Mouse (Mus musculus): ENCODE results near the gene Hhat.

Gene Hhat

DNA sequence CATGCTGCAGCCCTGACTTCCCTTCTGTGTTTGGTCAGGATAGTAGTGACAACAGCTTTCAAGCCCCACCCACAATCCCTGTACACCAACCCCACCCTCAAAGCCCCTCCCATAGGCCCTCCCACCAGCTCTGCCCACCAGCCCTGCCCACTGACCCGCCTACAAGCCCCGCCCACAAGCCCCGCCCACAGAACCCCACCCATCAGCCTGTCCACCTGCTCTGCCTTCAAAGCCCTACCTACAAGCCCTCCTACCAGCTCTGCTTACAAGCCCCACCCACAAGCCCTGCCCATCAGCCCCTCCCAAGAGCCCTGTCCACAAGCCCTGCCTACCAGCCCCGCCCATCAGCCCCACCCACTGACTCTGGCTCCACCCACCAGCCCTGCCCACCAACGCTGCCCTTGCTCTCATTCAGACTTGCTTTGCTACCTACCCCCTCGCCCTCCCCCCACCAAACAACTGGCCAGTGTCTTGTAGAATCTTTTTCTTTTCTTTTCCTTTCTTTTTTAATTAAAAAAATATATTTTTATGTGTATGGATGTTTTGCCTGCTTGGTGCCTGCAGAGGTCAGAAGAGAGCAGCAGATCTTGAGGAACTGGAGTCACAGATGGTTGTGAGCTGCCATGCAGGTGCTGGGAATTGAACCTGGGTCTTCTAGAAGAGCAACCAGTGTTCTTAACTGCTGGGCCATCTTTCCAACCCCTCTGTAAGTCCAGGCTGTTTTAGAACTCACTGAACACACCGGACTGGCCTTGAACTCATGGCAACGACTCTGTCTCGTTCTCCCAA, 24.1 kb upstream of the Hhat start:
- Histone ChIP-seq H3K36me3 (ENCODE audit: control insufficient read depth, insufficient read depth, low read length, poor library complexity, severe bottlenecking) (no peaks in the 10 kb centered on the region), H3K27me3 (ENCODE audit: control insufficient read depth, insufficient read depth, low read length, poor library complexity, severe bottlenecking) (no peaks in the 10 kb centered on the region)
- DNase-seq (ENCODE audit: low read depth, low spot score): peak; percentile 8

DNA sequence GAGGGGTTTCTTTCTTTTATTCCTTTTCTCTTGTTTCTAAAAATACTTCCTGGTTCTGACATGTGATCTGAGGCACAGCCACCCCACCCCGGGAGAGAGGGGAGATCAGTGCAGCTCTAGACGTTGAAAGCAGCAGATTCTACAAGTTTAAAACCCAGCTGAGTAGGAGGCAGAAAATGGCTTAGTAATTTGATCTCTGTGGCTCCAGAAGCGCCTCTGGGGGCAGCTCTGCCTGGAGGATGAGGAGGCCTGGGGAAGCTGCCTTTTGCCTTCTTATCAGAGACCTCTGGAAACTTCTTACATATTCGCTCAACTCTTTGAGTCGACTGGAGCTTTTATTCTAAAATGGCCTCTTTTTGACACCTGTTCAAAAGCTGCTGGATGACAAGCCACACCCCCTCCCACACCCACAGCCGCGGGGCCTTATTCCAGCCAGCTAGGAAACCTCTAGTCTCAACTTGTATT, 20.9 kb upstream of the Hhat start:
- Histone ChIP-seq H3K27me3 (ENCODE audit: control insufficient read depth, insufficient read depth, low read length, poor library complexity, severe bottlenecking) (no peaks in the 10 kb centered on the region), H3K36me3 (ENCODE audit: control insufficient read depth, insufficient read depth, low read length, poor library complexity, severe bottlenecking) (no peaks in the 10 kb centered on the region)
- DNase-seq (ENCODE audit: low read depth, low spot score): no peak

DNA sequence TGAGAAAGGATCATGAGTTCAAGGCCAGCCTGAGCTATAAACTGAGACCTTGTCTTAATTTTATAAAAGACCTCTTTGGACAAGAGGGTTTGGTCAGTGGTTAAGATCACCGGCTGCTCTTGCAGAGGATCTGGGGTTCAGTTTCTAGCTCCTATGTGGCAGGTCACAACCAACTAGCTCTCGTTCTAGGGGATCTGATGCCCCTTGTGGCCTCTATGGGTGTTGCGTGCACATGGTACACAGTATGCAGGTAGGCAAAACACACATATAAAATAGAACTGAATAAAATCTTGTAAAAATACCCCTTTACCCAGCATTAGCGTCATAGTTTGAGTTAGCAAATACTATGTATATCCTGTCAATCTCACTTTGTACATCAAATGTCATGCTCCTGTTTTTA, 19.4 kb upstream of the Hhat start:
- peak; percentile 57 for DNase-seq (ENCODE audit: low read depth, low spot score)
- Histone ChIP-seq H3K27me3 (ENCODE audit: control insufficient read depth, insufficient read depth, low read length, poor library complexity, severe bottlenecking) (no peaks in the 10 kb centered on the region), H3K36me3 (ENCODE audit: control insufficient read depth, insufficient read depth, low read length, poor library complexity, severe bottlenecking) (no peaks in the 10 kb centered on the region)

DNA sequence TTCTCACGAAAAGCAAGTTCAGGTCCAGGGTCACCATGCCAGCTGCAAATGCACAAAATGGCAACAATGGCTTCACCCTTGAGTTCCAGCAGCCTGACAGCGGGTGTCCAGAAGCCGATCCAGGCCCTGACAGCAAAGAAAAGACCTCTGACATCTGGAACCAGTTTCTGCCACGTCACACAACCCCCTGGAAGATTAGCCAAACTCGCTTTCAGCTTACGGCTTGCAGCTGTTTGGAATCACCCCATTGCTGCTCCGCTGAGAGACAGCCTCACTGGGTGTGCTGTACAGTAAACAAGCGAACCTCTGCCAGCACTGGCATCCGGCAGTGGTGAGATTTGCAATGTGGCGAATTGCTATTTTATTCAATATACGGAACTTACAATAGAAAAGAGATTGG, 18.8 kb upstream of the Hhat start:
- no peak for DNase-seq (ENCODE audit: low read depth, low spot score)
- H3K27me3 ChIP-seq (ENCODE audit: control insufficient read depth, insufficient read depth, low read length, poor library complexity, severe bottlenecking): no peaks in the 10 kb centered on the region
- no peaks in the 10 kb centered on the region for H3K36me3 ChIP-seq (ENCODE audit: control insufficient read depth, insufficient read depth, low read length, poor library complexity, severe bottlenecking)

DNA sequence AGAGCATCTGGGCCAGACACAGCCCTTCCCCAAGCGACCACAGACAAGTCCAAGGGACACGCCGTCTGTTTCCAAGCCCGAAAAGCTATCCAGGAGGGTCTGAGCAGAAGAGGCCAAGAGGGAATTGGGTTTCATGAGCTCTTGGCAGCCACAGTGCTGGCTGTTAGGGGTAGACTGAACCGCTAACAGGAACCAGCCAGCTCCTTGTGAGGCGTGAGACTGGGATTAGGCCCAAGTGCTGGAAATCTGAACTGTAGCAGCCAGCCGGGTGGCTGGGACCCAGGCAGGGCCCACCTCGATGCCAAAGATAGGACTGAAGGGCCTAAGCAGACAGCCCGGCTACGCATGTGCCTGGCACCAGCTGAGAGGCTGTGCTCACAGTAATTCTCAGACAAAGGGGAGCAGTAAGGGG, 18.1 kb upstream of the Hhat start:
- no peak for DNase-seq (ENCODE audit: low read depth, low spot score)
- H3K36me3 ChIP-seq (ENCODE audit: control insufficient read depth, insufficient read depth, low read length, poor library complexity, severe bottlenecking): no peaks in the 10 kb centered on the region

DNA sequence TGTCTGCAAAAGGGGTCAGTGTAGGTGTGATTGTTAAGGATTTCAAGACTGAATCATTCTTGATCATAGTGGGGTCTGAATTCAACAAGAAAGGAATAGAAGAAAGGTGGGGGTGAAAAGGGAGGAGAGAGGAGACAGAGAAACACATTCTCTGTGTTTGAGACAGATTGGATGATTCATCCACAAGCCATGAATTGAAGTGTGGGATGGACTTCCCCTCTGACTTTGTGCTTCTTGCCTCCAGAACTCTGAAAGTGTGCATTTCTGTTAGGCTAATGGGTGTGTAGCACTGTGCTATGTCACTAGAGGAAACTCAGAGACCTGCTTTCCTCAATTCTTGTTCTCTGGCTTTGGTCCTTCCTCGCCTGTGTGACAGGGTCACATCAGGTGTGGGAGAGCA, 15.2 kb upstream of the Hhat start:
- DNase-seq (ENCODE audit: low read depth, low spot score): no peak
- Histone ChIP-seq H3K36me3 (ENCODE audit: control insufficient read depth, insufficient read depth, low read length, poor library complexity, severe bottlenecking) (no peaks in the 10 kb centered on the region), H3K27me3 (ENCODE audit: control insufficient read depth, insufficient read depth, low read length, poor library complexity, severe bottlenecking) (no peaks in the 10 kb centered on the region)

More for the DNA sequence above, 18.1 kb upstream of the Hhat start:
- no peaks in the 10 kb centered on the region for H3K27me3 ChIP-seq (ENCODE audit: control insufficient read depth, insufficient read depth, low read length, poor library complexity, severe bottlenecking)

DNA sequence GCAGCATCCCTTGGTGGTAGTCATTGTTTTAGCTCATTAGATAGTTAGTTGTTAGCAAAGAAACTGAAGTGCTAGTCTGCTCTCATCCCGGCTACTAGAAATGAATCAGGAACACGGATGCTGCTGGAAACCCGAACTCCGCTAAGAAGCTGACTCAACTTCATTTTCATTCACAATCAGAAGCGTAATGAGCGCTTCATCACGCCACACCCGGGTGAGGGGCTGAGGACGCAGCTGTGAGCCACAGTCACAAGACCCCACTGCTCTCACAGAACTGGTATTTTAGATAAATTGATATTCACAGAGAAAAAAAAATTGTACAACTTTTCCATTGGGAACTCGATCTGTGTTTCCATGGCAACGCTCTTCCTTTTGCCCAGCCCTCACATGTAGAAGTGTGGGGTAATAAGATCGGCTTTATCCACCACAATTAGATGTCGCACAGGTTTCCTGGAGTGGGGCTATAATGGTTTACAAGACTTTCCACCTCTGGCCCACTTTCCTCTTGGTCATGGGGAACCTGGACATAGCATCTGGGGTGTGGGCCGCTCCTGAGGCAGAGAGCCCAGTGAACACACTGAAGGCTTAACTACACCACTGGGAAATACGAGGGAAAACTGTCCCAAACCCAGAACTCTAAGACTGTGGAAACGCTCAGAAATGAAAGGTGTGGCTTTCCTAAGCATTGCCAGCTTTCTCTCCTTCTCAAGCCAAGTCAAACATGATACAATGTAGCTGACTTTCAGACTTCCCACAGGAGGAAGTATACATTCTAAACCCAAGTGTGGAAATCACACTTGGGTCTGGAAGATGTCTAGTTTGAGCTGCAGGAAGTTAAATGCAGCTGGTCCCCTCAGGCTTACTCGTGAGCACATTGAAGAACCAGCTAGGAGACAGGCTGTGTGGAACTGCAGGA, 14.3 kb upstream of the Hhat start:
- Histone ChIP-seq H3K36me3 (ENCODE audit: control insufficient read depth, insufficient read depth, low read length, poor library complexity, severe bottlenecking) (no peaks in the 10 kb centered on the region), H3K27me3 (ENCODE audit: control insufficient read depth, insufficient read depth, low read length, poor library complexity, severe bottlenecking) (no peaks in the 10 kb centered on the region)
- no peak for DNase-seq (ENCODE audit: low read depth, low spot score)

DNA sequence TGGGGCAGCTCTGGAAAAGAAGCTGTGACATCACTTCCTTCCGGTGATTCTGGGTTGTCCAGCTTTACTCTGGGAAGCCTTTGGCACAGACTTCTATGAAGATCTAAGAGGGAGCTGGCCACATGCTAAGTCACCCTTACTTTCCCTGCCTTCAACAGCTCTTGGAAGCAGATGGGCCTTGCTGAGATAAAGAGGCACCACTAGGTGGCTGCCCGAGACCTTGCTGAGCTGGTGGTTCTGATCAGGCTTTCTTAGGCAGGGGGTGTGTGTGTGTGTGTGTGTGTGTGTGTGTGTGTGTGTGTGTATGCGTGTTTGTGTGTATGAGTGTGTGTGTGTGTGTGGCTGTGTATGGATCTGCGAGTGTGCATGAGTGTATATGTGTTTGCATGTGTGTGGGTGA, 13.4 kb upstream of the Hhat start:
- Histone ChIP-seq H3K36me3 (ENCODE audit: control insufficient read depth, insufficient read depth, low read length, poor library complexity, severe bottlenecking) (no peaks in the 10 kb centered on the region), H3K27me3 (ENCODE audit: control insufficient read depth, insufficient read depth, low read length, poor library complexity, severe bottlenecking) (no peaks in the 10 kb centered on the region)
- peak; percentile 49 for DNase-seq (ENCODE audit: low read depth, low spot score)

DNA sequence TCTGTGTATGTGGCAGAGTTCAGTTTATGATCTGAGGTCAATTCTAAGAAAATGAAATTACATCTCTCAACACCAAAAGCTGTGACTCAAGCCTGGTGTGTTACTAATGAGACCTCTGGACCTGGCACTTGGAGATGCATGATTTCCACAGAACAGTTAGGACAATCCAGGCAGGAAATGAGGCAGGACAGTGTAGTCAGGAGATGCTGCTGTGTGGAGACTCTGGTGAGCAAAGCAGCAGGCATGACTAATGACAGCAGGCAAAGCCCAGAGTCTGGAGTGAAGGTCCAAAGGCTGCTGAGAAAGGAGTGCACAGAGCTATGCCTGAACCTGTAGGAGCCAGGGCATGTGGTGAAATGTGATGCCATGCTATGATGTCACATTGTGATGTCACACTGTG, 10.2 kb upstream of the Hhat start:
- Histone ChIP-seq H3K36me3 (ENCODE audit: control insufficient read depth, insufficient read depth, low read length, poor library complexity, severe bottlenecking) (no peaks in the 10 kb centered on the region), H3K27me3 (ENCODE audit: control insufficient read depth, insufficient read depth, low read length, poor library complexity, severe bottlenecking) (no peaks in the 10 kb centered on the region)
- DNase-seq (ENCODE audit: low read depth, low spot score): no peak

DNA sequence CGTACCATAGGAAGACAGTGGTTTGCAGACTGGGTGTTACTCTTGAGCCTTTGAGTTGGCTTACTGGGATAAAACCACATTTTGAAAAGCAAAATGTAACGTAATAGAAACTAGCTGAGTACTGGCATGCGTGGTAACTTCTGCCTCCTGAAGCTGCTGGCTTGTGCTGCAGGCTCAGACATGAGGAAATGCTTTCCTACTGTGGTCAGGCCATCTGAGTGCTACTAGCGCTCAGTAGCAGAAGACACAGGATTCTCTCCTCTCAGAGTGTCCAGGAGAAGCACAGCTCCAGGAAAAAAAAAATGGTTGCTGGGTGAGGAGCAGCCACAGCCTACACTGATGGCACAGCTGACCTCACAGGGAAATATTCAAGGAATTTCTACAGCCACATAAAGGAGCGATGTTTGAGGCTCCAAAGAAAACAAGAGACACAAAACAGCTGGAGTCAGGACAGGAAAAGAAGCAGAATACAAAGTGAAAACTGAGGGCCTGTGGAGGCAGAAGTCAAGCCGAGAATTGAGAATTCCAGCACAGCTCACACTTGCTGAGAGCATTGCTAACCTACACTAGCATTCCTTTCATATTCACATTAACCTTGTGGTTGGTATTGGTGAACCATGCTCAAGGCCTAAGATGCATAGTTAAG, 8.0 kb upstream of the Hhat start:
- no peaks in the 10 kb centered on the region for H3K27me3 ChIP-seq (ENCODE audit: control insufficient read depth, insufficient read depth, low read length, poor library complexity, severe bottlenecking)
- H3K36me3 ChIP-seq (ENCODE audit: control insufficient read depth, insufficient read depth, low read length, poor library complexity, severe bottlenecking): no peaks in the 10 kb centered on the region
- no peak for DNase-seq (ENCODE audit: low read depth, low spot score)

DNA sequence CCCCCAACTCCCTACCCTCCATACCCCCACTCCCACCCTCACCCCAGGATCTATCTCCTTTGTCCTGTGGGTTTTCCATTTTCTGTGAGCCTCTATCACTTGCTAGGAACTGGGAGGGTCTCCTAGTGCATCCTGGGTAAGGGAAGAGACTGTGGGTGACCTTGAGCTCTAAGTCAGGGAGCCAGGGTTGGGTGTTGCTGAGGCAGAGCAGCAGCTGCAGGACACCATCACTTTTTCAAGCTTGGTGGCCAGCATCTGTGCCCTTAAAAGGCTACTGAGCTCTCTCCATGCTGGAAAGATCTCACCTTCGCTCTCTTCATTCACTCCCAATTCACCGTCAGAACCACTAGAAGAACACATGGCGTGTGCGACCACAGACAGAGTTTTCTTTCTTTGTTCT, 7.2 kb upstream of the Hhat start:
- Histone ChIP-seq H3K27me3 (ENCODE audit: control insufficient read depth, insufficient read depth, low read length, poor library complexity, severe bottlenecking) (no peaks in the 10 kb centered on the region), H3K36me3 (ENCODE audit: control insufficient read depth, insufficient read depth, low read length, poor library complexity, severe bottlenecking) (no peaks in the 10 kb centered on the region)
- no peak for DNase-seq (ENCODE audit: low read depth, low spot score)

DNA sequence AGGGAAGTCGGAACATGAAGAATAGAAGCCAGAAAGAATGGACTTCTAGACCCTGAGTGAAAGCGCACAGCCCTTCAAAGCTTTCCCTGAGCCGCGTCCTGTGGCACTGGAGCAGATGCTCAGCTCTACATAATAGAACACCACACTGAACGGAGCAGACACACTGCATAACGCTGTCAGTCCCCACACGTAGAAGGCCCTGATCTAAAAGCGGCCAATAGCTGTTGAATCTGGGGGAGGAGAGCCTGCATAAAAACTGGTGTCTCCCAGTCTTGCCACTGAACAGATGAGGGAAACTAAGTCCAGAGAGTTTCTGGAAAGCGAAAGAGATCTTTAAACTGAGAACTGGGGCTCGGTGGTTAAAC, 911 bp downstream of the Hhat start:
- no peak for DNase-seq (ENCODE audit: low read depth, low spot score)
- Histone ChIP-seq H3K36me3 (ENCODE audit: control insufficient read depth, insufficient read depth, low read length, poor library complexity, severe bottlenecking) (no peaks in the 10 kb centered on the region), H3K27me3 (ENCODE audit: control insufficient read depth, insufficient read depth, low read length, poor library complexity, severe bottlenecking) (no peaks in the 10 kb centered on the region)

DNA sequence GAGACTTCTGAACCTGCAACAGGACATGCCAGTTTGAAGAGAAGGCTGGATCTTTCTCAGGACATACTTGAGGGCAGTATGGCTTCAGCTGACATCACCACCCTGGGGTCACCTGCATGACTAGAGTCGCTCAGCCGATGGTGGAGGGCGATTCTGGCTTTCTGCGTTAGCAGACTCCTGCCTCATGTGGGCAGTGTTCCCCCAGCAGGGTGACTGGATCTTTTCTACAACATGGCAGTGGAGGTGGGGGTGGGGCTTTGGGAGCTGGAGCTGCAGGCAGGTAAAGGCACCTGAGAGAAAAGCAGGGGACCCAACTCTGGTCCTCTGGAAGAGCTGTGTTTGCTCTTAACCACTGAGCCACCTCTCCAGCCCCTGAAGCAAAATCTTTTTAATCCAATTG, 5.5 kb downstream of the Hhat start:
- Histone ChIP-seq H3K27me3 (ENCODE audit: control insufficient read depth, insufficient read depth, low read length, poor library complexity, severe bottlenecking) (no peaks in the 10 kb centered on the region), H3K36me3 (ENCODE audit: control insufficient read depth, insufficient read depth, low read length, poor library complexity, severe bottlenecking) (no peaks in the 10 kb centered on the region)
- DNase-seq (ENCODE audit: low read depth, low spot score): peak; percentile 29

DNA sequence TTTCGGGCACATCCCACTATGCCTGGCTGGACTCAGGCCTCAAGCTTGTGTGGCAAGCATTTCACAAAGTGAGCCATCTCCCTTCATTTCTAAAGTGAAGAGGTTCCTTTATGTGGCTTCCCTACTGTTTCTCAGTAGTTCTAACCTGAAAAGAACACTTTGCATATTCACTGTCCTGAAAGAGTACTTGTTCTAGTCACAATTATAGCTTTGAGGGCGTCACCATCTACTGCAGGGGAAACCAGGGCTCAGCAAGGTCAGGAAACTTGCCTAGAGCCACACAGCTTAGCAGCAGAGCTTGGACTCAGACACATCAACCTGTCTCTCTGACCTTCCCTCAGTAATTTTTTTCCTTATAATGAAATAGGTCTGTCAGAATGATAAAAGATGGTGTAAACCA, 6.5 kb downstream of the Hhat start:
- Histone ChIP-seq H3K36me3 (ENCODE audit: control insufficient read depth, insufficient read depth, low read length, poor library complexity, severe bottlenecking) (no peaks in the 10 kb centered on the region), H3K27me3 (ENCODE audit: control insufficient read depth, insufficient read depth, low read length, poor library complexity, severe bottlenecking) (no peaks in the 10 kb centered on the region)
- DNase-seq (ENCODE audit: low read depth, low spot score): peak; percentile 38

All from splenic B cell, adult 2 months (primary cell).